Mouse (Mus musculus): ENCODE data around the gene Marveld1. TPM values are rescaled to one million over a fixed set of nuclear protein-coding genes. Genes with fewer than 3 reads are reported as not detected.

Marveld1 gene
- polyA plus RNA-seq, 1 experiment from 2014 or later = 9.8 TPM

DNA sequence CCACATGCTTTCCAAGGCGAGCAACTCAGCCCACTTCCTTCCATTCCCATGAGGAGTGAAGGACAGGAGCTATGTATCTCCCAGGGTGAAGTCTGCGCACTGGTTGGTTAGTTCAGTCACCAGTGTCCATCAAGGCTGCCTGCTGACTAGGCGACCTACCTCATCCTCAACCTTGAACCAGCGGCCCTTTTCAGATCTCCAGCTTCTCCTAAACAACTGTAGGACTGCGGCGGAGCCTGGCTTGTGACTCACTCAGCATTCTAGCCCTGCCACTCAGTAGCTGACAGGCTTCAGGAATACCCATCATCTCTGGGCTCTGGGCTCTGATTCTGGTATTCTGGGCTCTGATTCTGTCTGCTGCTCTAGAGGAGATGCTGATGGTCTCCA lies 21.0 kb upstream of the Marveld1 start:
- H3K9ac ChIP-seq (ENCODE audit: low read length) = peak overlapping the region; percentile 35; the same call in 1 of the 2 replicates
- 79% methylated on average over 6 of the region's 6 CpGs for WGBS
- H3K36me3 ChIP-seq (ENCODE audit: control insufficient read depth, insufficient read depth, low read length) = peaks cover 23% of the 10 kb centered on the region
- H3K4me1 ChIP-seq (replicated peaks; ENCODE audit: control insufficient read depth, insufficient read depth, low read length) = peaks cover 18% of the 10 kb centered on the region
- ATAC-seq (ENCODE audit: low read depth) = no peak
- no peaks in the 10 kb centered on the region for H3K27me3 ChIP-seq (ENCODE audit: control insufficient read depth, insufficient read depth, low read depth, low read length)
- no peaks in the 10 kb centered on the region for H3K9me3 ChIP-seq (ENCODE audit: control insufficient read depth, low read length)
- H3K4me2 ChIP-seq (ENCODE audit: low read depth, low read length) = peak overlapping the region; percentile 87
- H3K27ac ChIP-seq (ENCODE audit: low read length) = peak overlapping the region; percentile 88
- peak overlapping the region; percentile 54; the same call in 1 of the 2 replicates for H3K4me3 ChIP-seq (ENCODE audit: low read length)

DNA sequence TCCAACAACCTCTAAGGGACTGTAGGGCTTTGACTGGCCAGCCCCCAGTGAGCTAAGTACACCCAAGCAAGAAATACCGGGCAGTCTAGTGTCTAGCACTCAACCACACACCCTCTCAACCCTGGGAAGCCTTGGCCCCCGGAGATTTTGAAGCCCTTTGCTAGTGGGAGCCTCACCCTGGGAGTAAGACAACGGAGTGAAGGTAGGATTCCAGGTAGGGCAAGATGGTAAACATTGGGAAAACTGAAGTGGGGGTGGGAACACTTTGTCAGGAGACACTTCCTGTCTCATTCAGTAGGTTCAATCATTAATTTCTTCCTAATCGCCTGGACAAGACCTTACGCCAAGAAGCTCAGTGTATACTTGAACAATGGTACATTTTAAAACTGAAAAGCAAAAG lies 20.2 kb upstream of the Marveld1 start:
- Histone ChIP-seq H3K27me3 (ENCODE audit: control insufficient read depth, insufficient read depth, low read depth, low read length) (no peaks in the 10 kb centered on the region), H3K9ac (ENCODE audit: low read length) (peak overlapping the region; percentile 35), H3K4me1 (replicated peaks; ENCODE audit: control insufficient read depth, insufficient read depth, low read length) (peaks cover 18% of the 10 kb centered on the region), H3K4me2 (ENCODE audit: low read depth, low read length) (peak overlapping the region; percentile 87), H3K36me3 (ENCODE audit: control insufficient read depth, insufficient read depth, low read length) (peaks cover 16% of the 10 kb centered on the region), H3K9me3 (ENCODE audit: control insufficient read depth, low read length) (no peaks in the 10 kb centered on the region), H3K27ac (ENCODE audit: low read length) (peak overlapping the region; percentile 88), H3K4me3 (ENCODE audit: low read length) (peak overlapping the region; percentile 54)
- ATAC-seq (ENCODE audit: low read depth) = peak; percentile 18
- WGBS = 57% methylated on average over 5 of the region's 5 CpGs

DNA sequence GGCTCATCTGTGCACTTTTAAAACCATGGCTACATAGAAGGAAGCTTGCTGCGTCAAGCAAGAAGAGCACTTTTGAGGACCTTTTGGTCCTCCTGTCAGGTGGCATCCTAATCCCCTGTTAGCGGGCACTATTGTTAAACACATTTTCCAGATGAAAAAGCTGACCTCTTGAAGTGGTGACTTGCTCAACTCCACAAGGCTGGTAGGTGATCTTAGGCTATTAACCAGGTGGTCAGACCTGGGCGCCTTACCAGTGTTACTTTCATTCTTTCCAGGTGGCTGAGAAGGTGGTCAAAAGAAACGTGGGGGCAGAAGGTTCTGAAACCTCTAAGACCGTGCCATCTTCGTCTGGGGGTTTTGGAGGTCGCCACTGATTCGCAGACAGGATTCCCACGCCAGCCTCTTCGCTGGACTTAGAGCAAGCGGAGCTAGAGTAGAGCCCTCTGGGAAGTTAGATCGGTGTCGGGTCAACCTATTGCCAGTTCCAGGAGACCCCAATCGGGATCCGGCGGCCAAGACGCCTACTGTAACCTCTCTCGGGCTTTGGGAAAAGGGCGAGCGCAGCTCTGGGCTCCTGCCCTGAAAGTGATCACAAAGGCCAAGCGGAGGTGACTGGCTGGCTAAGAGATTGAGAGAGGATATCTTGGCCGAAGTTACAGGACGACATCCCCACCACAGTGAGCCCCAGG lies 19.0 kb upstream of the Marveld1 start:
- H3K4me1 ChIP-seq (replicated peaks; ENCODE audit: control insufficient read depth, insufficient read depth, low read length) = peaks cover 18% of the 10 kb centered on the region
- H3K9ac ChIP-seq (ENCODE audit: low read length) = peak overlapping the region; percentile 76
- H3K9me3 ChIP-seq (ENCODE audit: control insufficient read depth, low read length) = no peaks in the 10 kb centered on the region
- H3K27ac ChIP-seq (ENCODE audit: low read length) = peak overlapping the region; percentile 88
- H3K27me3 ChIP-seq (ENCODE audit: control insufficient read depth, insufficient read depth, low read depth, low read length) = no peaks in the 10 kb centered on the region
- peak overlapping the region; percentile 54 for H3K4me3 ChIP-seq (ENCODE audit: low read length)
- ATAC-seq (ENCODE audit: low read depth) = peak; percentile 1; the same call in 1 of the 2 replicates
- 4% methylated on average over 23 of the region's 23 CpGs for WGBS
- H3K4me2 ChIP-seq (ENCODE audit: low read depth, low read length) = peak overlapping the region; percentile 87
- peaks cover 14% of the 10 kb centered on the region for H3K36me3 ChIP-seq (ENCODE audit: control insufficient read depth, insufficient read depth, low read length)

DNA sequence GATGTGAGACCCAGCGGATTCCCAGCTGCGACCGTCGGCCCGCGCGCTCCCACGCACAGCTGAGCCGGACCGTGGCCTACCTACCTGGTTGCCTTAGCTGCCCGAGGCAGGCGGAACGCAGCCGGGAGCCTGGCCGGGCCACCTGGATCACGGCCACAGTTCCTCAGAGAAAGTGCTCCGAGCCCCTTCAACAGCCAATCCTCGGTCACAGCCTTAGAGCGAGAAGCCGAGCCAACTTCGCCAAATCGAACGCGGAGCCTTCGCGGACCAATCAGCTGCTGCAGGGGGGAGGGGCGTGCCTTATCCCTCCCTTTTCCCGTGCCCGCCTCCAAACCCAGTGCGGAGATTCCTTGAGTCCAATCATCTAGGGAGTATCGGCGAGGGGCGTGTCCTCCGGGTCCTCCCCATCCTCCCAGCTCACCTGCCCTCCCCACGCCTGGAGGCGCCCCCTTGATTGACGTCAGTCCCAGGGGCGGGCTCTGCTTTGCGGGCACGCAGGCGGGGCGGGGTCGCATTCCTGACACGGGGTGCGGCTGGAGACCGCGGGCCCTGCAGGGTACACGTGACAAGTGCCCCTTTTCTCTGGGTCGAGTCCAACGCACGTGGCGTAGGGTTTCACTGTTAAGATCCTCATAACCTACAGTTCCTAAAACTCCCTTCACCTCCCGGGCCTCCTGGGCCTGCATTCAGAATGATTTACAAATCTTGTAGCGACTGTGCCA lies 18.3 kb upstream of the Marveld1 start, which contains the start of gene Avpi1:
Avpi1 (minus strand) TSS at position 273 of the 722 bp plus-strand sequence.
- H3K9ac ChIP-seq (ENCODE audit: low read length) = peak within 1 kb of the TSS; percentile 76
- peaks cover 18% of the 10 kb centered on the region for H3K4me1 ChIP-seq (replicated peaks; ENCODE audit: control insufficient read depth, insufficient read depth, low read length)
- H3K4me2 ChIP-seq (ENCODE audit: low read depth, low read length) = peak within 1 kb of the TSS; percentile 87
- WGBS = under 1% methylated on average over 54 of the region's 54 CpGs
- no peaks in the 10 kb centered on the region for H3K27me3 ChIP-seq (ENCODE audit: control insufficient read depth, insufficient read depth, low read depth, low read length)
- peak within 1 kb of the TSS; percentile 88 for H3K27ac ChIP-seq (ENCODE audit: low read length)
- no peaks in the 10 kb centered on the region for H3K9me3 ChIP-seq (ENCODE audit: control insufficient read depth, low read length)
- peak within 1 kb of the TSS; percentile 54 for H3K4me3 ChIP-seq (ENCODE audit: low read length)
- H3K36me3 ChIP-seq (ENCODE audit: control insufficient read depth, insufficient read depth, low read length) = peaks cover 7% of the 10 kb centered on the region; the same call in 1 of the 2 replicates
- peak; percentile 97 for ATAC-seq (ENCODE audit: low read depth)

DNA sequence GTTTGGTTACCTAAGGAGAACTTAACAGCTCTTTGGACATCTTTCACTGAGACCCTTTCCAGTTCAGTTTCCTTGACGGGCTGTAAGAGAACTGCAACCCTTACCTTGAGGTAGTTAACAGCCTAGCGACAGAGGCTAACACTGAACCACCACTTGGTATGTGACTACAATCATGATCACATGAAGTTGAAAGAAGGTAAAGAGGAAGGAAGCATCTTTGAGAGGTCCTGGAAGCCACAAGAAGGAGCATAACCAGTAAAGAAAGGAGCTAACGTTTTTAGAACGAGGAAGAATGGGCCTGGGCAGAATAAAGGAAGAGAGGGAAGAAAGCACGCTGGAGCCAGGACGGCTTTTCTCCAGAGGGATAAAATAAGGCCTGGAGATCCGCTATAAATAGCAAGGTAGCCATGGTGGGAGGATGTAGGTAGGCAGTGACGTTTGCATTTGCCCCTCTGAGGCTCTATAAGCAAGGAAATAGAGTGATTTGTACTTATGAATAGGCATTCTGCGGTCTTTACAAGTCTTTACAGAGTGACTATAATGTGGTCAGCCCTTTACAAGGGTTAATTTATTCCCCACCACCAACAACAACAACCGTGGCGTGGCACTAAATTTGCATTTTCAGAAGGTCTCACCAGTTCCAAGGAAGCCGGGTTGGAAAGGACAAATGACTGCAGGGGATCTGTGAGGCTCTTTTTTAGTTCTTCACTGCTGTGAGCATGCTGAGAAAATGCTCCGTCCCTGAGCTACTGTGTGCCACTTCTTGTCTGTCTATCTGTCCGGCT lies 17.5 kb upstream of the Marveld1 start:
- WGBS = 38% methylated on average over 14 of the region's 14 CpGs
- Histone ChIP-seq H3K4me1 (replicated peaks; ENCODE audit: control insufficient read depth, insufficient read depth, low read length) (peaks cover 18% of the 10 kb centered on the region), H3K27ac (ENCODE audit: low read length) (peak overlapping the region; percentile 84), H3K36me3 (ENCODE audit: control insufficient read depth, insufficient read depth, low read length) (0 out of 2 replicates have a peak, but pooled peaks cover under 1% of the 10 kb centered on the region), H3K9me3 (ENCODE audit: control insufficient read depth, low read length) (no peaks in the 10 kb centered on the region), H3K4me3 (ENCODE audit: low read length) (peak overlapping the region; percentile 54), H3K9ac (ENCODE audit: low read length) (peak overlapping the region; percentile 46), H3K27me3 (ENCODE audit: control insufficient read depth, insufficient read depth, low read depth, low read length) (no peaks in the 10 kb centered on the region), H3K4me2 (ENCODE audit: low read depth, low read length) (peak overlapping the region; percentile 87)
- ATAC-seq (ENCODE audit: low read depth) = no peak

DNA sequence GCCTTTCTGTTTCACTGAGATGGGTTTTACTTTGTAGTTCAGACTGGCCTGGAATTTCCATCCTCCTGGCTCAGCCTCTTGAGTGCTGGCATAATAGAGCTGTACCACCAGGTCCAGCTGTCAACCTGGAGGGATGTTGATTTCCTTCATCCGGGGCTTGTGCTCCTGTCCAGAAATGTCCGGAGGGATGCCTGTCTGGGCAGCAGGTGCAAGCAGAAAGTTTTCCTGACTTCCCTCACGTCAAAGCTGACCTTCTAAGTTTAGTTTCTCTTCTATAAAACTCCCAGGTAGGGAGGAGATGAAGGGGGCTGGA lies 16.9 kb upstream of the Marveld1 start:
- no peak overlapping the region for H3K4me2 ChIP-seq (ENCODE audit: low read depth, low read length)
- no peak overlapping the region for H3K4me3 ChIP-seq (ENCODE audit: low read length)
- no peaks in the 10 kb centered on the region for H3K36me3 ChIP-seq (ENCODE audit: control insufficient read depth, insufficient read depth, low read length)
- no peaks in the 10 kb centered on the region for H3K27me3 ChIP-seq (ENCODE audit: control insufficient read depth, insufficient read depth, low read depth, low read length)
- no peak for ATAC-seq (ENCODE audit: low read depth)
- H3K4me1 ChIP-seq (replicated peaks; ENCODE audit: control insufficient read depth, insufficient read depth, low read length) = peaks cover 16% of the 10 kb centered on the region
- WGBS = 47% methylated on average over 3 of the region's 3 CpGs
- peak overlapping the region; percentile 84 for H3K27ac ChIP-seq (ENCODE audit: low read length)
- no peaks in the 10 kb centered on the region for H3K9me3 ChIP-seq (ENCODE audit: control insufficient read depth, low read length)
- no peak overlapping the region for H3K9ac ChIP-seq (ENCODE audit: low read length)

DNA sequence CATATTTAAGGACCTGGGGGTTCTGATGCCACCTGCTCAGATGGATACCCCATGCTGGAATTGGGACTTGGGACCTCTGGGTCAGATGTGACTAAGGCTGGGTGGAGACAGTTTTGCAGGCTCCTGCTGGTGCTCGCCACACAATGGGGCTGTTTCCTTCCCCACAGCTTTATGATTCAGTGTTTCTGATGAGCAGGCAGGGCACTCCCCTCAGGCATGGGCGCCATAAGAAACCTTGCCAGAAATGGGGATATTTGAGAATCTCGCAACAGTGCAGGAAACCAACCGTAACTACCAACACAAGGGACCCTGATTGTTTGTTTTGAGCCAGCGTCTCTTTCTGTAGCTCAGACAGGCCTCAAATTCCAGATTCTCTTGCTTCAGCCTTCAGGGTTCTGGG lies 16.1 kb upstream of the Marveld1 start:
- no peak overlapping the region for H3K4me2 ChIP-seq (ENCODE audit: low read depth, low read length)
- no peak for ATAC-seq (ENCODE audit: low read depth)
- no peaks in the 10 kb centered on the region for H3K9me3 ChIP-seq (ENCODE audit: control insufficient read depth, low read length)
- no peak overlapping the region for H3K27ac ChIP-seq (ENCODE audit: low read length)
- H3K4me3 ChIP-seq (ENCODE audit: low read length) = no peak overlapping the region
- no peak overlapping the region for H3K9ac ChIP-seq (ENCODE audit: low read length)
- 62% methylated on average over 5 of the region's 5 CpGs for WGBS
- no peaks in the 10 kb centered on the region for H3K27me3 ChIP-seq (ENCODE audit: control insufficient read depth, insufficient read depth, low read depth, low read length)
- H3K36me3 ChIP-seq (ENCODE audit: control insufficient read depth, insufficient read depth, low read length) = no peaks in the 10 kb centered on the region
- peaks cover 11% of the 10 kb centered on the region for H3K4me1 ChIP-seq (replicated peaks; ENCODE audit: control insufficient read depth, insufficient read depth, low read length)

DNA sequence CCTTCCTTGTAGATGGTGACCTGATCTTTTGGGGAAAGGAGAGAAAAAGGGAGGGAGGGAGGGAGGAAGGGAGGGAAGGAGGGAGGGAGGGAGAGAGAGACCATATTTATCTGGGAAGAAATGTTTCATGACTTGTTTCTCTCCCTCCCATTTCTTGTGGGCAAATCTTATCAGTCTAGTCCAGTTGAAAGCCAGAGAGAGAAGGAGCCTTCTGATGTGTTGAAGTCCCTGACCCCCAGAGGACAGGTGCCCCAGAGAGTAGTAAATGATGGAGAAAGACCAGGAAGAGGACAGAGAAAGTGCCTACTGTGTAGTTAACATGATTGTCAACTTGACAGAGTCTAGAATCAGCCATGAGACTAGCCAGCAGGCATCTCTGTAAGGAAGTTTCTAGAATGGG lies 12.1 kb upstream of the Marveld1 start:
- H3K9me3 ChIP-seq (ENCODE audit: control insufficient read depth, low read length) = no peaks in the 10 kb centered on the region
- H3K9ac ChIP-seq (ENCODE audit: low read length) = no peak overlapping the region
- H3K4me1 ChIP-seq (replicated peaks; ENCODE audit: control insufficient read depth, insufficient read depth, low read length) = peaks cover 1% of the 10 kb centered on the region; the same call in 1 of the 2 replicates
- no peak for ATAC-seq (ENCODE audit: low read depth)
- H3K36me3 ChIP-seq (ENCODE audit: control insufficient read depth, insufficient read depth, low read length) = no peaks in the 10 kb centered on the region
- no peaks in the 10 kb centered on the region for H3K27me3 ChIP-seq (ENCODE audit: control insufficient read depth, insufficient read depth, low read depth, low read length)
- H3K4me3 ChIP-seq (ENCODE audit: low read length) = no peak overlapping the region
- no peak overlapping the region for H3K4me2 ChIP-seq (ENCODE audit: low read depth, low read length)
- H3K27ac ChIP-seq (ENCODE audit: low read length) = no peak overlapping the region

DNA sequence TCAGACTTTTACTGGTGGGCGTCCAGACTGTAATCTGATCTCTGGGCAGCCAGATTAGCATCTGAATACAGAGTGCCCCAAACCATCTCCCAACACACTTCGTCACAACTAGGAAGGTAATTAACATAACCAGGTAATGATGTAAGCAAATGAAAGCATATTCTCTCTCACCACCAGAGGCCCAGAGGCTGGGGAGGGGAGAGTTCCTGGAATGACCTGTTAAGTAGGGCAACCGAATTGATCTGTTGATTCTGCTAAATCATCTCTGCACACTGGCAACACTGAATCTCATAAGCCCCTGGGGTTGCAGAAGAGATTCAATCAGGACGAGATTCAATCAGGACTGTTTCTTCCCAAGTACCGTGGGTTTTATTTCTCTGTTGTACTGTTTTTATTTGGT lies 11.1 kb upstream of the Marveld1 start:
- 29% methylated on average over 5 of the region's 5 CpGs for WGBS
- Histone ChIP-seq H3K27me3 (ENCODE audit: control insufficient read depth, insufficient read depth, low read depth, low read length) (no peaks in the 10 kb centered on the region), H3K4me2 (ENCODE audit: low read depth, low read length) (no peak overlapping the region), H3K4me3 (ENCODE audit: low read length) (no peak overlapping the region), H3K27ac (ENCODE audit: low read length) (no peak overlapping the region), H3K9me3 (ENCODE audit: control insufficient read depth, low read length) (no peaks in the 10 kb centered on the region), H3K4me1 (replicated peaks; ENCODE audit: control insufficient read depth, insufficient read depth, low read length) (no peaks in the 10 kb centered on the region; the same call in 1 of the 2 replicates), H3K9ac (ENCODE audit: low read length) (no peak overlapping the region), H3K36me3 (ENCODE audit: control insufficient read depth, insufficient read depth, low read length) (no peaks in the 10 kb centered on the region)
- ATAC-seq (ENCODE audit: low read depth) = no peak

Data from lung, embryonic 16.5 days (tissue).